Mouse (Mus musculus) liver, adult 2 months (tissue): ENCODE measurements at regions not wholly inside any gene's neighbourhood (a gene's known extent, or its start where the extent isn't known, plus 50 kb on each side); places are given as distances from the start of the nearest gene placed in this dataset.

Source experiments
- CTCF ChIP-seq: fragments of 200-500 bp; IDR thresholded peaks from 2 replicates; pipeline ENCODE4 v1.5.1; 2011; ENCODE audit warnings: low read depth, low read length, control low read depth
- POLR2A ChIP-seq: fragments of 200-500 bp; IDR thresholded peaks from 2 replicates; pipeline ENCODE4 v1.6.1; 2011; ENCODE audit warnings: low read length, control low read depth; ENCODE audit not compliant: insufficient read depth; ENCODE audit errors: extremely low read depth

GRCm38 (mm10) chr14:17556458-17556857 lies 103.6 kb upstream of the Thrb start:
- TF ChIP-seq CTCF = no peak
- no peak for TF ChIP-seq POLR2A
